In the genomic region with DNA sequence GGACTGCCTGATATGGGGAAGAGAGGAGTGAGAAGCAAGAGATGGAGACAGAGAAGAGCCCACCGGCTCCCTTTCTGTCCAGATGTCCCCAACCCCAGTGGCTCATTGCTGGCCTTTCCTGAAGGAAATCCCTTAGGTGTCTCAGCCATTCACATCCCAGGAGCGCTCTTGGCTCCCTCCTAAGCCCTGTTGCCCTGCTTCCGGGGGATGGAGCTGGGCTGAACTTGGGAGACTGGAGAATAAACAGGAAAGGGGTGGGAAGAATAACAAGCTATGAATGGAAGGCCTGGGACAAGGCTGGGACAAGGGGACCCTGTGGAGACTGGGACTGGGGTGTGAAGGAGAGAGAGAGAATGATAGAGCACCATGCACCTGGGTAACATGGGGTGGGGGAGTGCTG, we compare ENCODE assay signal across 8 mouse cellular contexts. TPM values are rescaled to one million over a fixed set of nuclear protein-coding genes. Genes with fewer than 3 reads are reported as not detected.
DNase-seq lines count a peak whose midpoint lies in the region; ATAC-seq and TF ChIP-seq lines count a peak whose summit lies in the region.

No protein-coding gene starts in this region.

- peaks cover 6% of the 10 kb centered on the region for H3K4me1 ChIP-seq in ES-Bruce4 (ENCODE audit: control insufficient read depth, insufficient read depth, low read length)
- 0 out of 2 replicates have a peak, but pooled peaks cover 4% of the 10 kb centered on the region for H3K4me1 ChIP-seq in embryonic facial prominence, embryonic 14.5 days (ENCODE audit: control insufficient read depth, insufficient read depth, low read length)
- no peaks in the 10 kb centered on the region for H3K4me1 ChIP-seq in hindbrain, embryonic 14.5 days (replicated peaks; ENCODE audit: control insufficient read depth, insufficient read depth, low read length)
- H3K4me1 ChIP-seq in liver, embryonic 11.5 days (replicated peaks; ENCODE audit: control insufficient read depth, insufficient read depth, low read length): peaks cover 6% of the 10 kb centered on the region

- H3K27ac ChIP-seq in ES-Bruce4 (ENCODE audit: insufficient read depth, low read length): peak overlapping the region; percentile 40; the same call in 1 of the 2 replicates
- peak overlapping the region; percentile 19; the same call in 1 of the 2 replicates for H3K27ac ChIP-seq in embryonic facial prominence, embryonic 14.5 days (replicated peaks; ENCODE audit: low read depth, low read length)
- 0 out of 2 replicates have a peak overlapping the region, but pooled peaks have one; percentile 35 for H3K27ac ChIP-seq in hindbrain, embryonic 14.5 days
- H3K27ac ChIP-seq in liver, embryonic 11.5 days (ENCODE audit: low read depth, low read length): peak overlapping the region; percentile 48; the same call in 1 of the 2 replicates

- DNase-seq in embryonic facial prominence, embryonic 14.5 days (ENCODE audit: low spot score): no peak
- no peak for DNase-seq in hindbrain, embryonic 14.5 days (ENCODE audit: low spot score)
- DNase-seq in liver, embryonic 11.5 days (ENCODE audit: low spot score): no peak
- no peak for DNase-seq in spleen, adult 12 weeks (ENCODE audit: low spot score)
- DNase-seq in layer of hippocampus, adult 11-12 months (ENCODE audit: low spot score): no peak
- DNase-seq in cerebellum, postnatal 4 days (ENCODE audit: low spot score in 2 of 2): no peak
- no peak for DNase-seq in frontal cortex, postnatal 14 days (ENCODE audit: low spot score in 2 of 2)

- TF ChIP-seq EP300 in ES-Bruce4 (IDR thresholded peaks at IDR 0.05; ENCODE audit: insufficient read depth, low read depth, low read length): no peak

- H3K36me3 ChIP-seq in ES-Bruce4 (ENCODE audit: control insufficient read depth, insufficient read depth, low read length, poor library complexity, severe bottlenecking): no peaks in the 10 kb centered on the region
- H3K36me3 ChIP-seq in embryonic facial prominence, embryonic 14.5 days (ENCODE audit: control insufficient read depth, insufficient read depth, low read length): no peaks in the 10 kb centered on the region
- H3K36me3 ChIP-seq in hindbrain, embryonic 14.5 days (replicated peaks; ENCODE audit: control insufficient read depth, insufficient read depth): no peaks in the 10 kb centered on the region
- H3K36me3 ChIP-seq in liver, embryonic 11.5 days (ENCODE audit: control insufficient read depth, insufficient read depth, low read length): no peaks in the 10 kb centered on the region

- 29% methylated on average over 3 of the region's 3 CpGs for WGBS in embryonic facial prominence, embryonic 14.5 days
- 64% methylated on average over 3 of the region's 3 CpGs for WGBS in hindbrain, embryonic 14.5 days
- 64% methylated on average over 3 of the region's 3 CpGs for WGBS in liver, embryonic 11.5 days

- peak overlapping the region; percentile 41 for H3K4me3 ChIP-seq in ES-Bruce4 (ENCODE audit: low read depth, low read length)
- no peak overlapping the region for H3K4me3 ChIP-seq in embryonic facial prominence, embryonic 14.5 days (ENCODE audit: low read depth, low read length)
- H3K4me3 ChIP-seq in hindbrain, embryonic 14.5 days (replicated peaks; ENCODE audit: low read length): no peak overlapping the region
- H3K4me3 ChIP-seq in liver, embryonic 11.5 days (ENCODE audit: low read depth, low read length): no peak overlapping the region

- H3K9ac ChIP-seq in ES-Bruce4 (ENCODE audit: low read depth, poor library complexity, severe bottlenecking): peak overlapping the region; percentile 15
- H3K9ac ChIP-seq in embryonic facial prominence, embryonic 14.5 days (ENCODE audit: low read depth, low read length): no peak overlapping the region
- no peak overlapping the region for H3K9ac ChIP-seq in hindbrain, embryonic 14.5 days
- no peak overlapping the region; the same call in 1 of the 2 replicates for H3K9ac ChIP-seq in liver, embryonic 11.5 days (ENCODE audit: low read depth, low read length)

- no peak for TF ChIP-seq CTCF in ES-Bruce4 (IDR thresholded peaks at IDR 0.05; ENCODE audit: low read depth, low read length)

- H3K4me2 ChIP-seq in embryonic facial prominence, embryonic 14.5 days (ENCODE audit: low read depth, low read length): peak overlapping the region; percentile 2; the same call in 1 of the 2 replicates
- no peak overlapping the region; the same call in 1 of the 2 replicates for H3K4me2 ChIP-seq in hindbrain, embryonic 14.5 days (replicated peaks)
- 0 out of 2 replicates have a peak overlapping the region, but pooled peaks have one; percentile 29 for H3K4me2 ChIP-seq in liver, embryonic 11.5 days

- H3K27me3 ChIP-seq in ES-Bruce4 (ENCODE audit: control insufficient read depth, insufficient read depth, low read length, poor library complexity, severe bottlenecking): no peaks in the 10 kb centered on the region
- H3K27me3 ChIP-seq in embryonic facial prominence, embryonic 14.5 days (replicated peaks; ENCODE audit: control insufficient read depth, insufficient read depth, low read length): no peaks in the 10 kb centered on the region
- no peaks in the 10 kb centered on the region for H3K27me3 ChIP-seq in hindbrain, embryonic 14.5 days (ENCODE audit: control insufficient read depth, insufficient read depth, low read length)
- peaks cover 8% of the 10 kb centered on the region; the same call in 1 of the 2 replicates for H3K27me3 ChIP-seq in liver, embryonic 11.5 days (replicated peaks; ENCODE audit: control insufficient read depth, insufficient read depth, low read length)

- TF ChIP-seq POLR2A in ES-Bruce4 (IDR thresholded peaks at IDR 0.05; ENCODE audit: insufficient read depth, low read length): no peak

- H3K9me3 ChIP-seq in ES-Bruce4 (replicated peaks; ENCODE audit: control insufficient read depth, insufficient read depth, low read length, poor library complexity, severe bottlenecking): no peaks in the 10 kb centered on the region
- H3K9me3 ChIP-seq in embryonic facial prominence, embryonic 14.5 days (ENCODE audit: control insufficient read depth, low read length): no peaks in the 10 kb centered on the region
- no peaks in the 10 kb centered on the region for H3K9me3 ChIP-seq in hindbrain, embryonic 14.5 days (ENCODE audit: control insufficient read depth, low read length)
- H3K9me3 ChIP-seq in liver, embryonic 11.5 days (ENCODE audit: control insufficient read depth, low read length): no peaks in the 10 kb centered on the region

- ATAC-seq in embryonic facial prominence, embryonic 14.5 days (ENCODE audit: low read depth): no peak
- no peak for ATAC-seq in hindbrain, embryonic 14.5 days (ENCODE audit: low FRiP score)
- ATAC-seq in liver, embryonic 11.5 days (replicated peaks; ENCODE audit: low FRiP score): no peak

RNA-seq across cellular contexts. Expression of a gene that starts 0.7 kb away (rescaled TPM):
- 4.6 and 7.0 TPM in 2 replicates for polyA plus RNA-seq in ES-Bruce4 (2011; ENCODE audit: insufficient read depth, insufficient read length, low read depth, missing spikeins)
- 4.7 and 5.3 TPM in 2 replicates for polyA plus RNA-seq in embryonic facial prominence, embryonic 14.5 days (2014; fragmentation: Nextera tagmentation; extraction: Ambion mirVana)
- 11.1 and 12.1 TPM in 2 replicates for polyA plus RNA-seq in hindbrain, embryonic 14.5 days (2014; fragmentation: Nextera tagmentation; extraction: Ambion mirVana)
- polyA plus RNA-seq in liver, embryonic 11.5 days (2014; fragmentation: Nextera tagmentation; extraction: Ambion mirVana): 2.2 and 4.1 TPM in 2 replicates

RNA-seq across cellular contexts. Expression of a gene that starts 24.8 kb away (rescaled TPM):
- polyA plus RNA-seq in ES-Bruce4 (2011; ENCODE audit: insufficient read depth, insufficient read length, low read depth, missing spikeins): 3.9 and 4.2 TPM in 2 replicates
- 7.5 and 8.7 TPM in 2 replicates for polyA plus RNA-seq in embryonic facial prominence, embryonic 14.5 days (2014; fragmentation: Nextera tagmentation; extraction: Ambion mirVana)
- 4.2 and 4.7 TPM in 2 replicates for polyA plus RNA-seq in hindbrain, embryonic 14.5 days (2014; fragmentation: Nextera tagmentation; extraction: Ambion mirVana)
- 18.5 and 19.8 TPM in 2 replicates for polyA plus RNA-seq in liver, embryonic 11.5 days (2014; fragmentation: Nextera tagmentation; extraction: Ambion mirVana)

RNA-seq across cellular contexts. Expression of a gene that starts 26.3 kb away (rescaled TPM):
- polyA plus RNA-seq in ES-Bruce4 (2011; ENCODE audit: insufficient read depth, insufficient read length, low read depth, missing spikeins): 66.1 and 73.0 TPM in 2 replicates
- 11.3 and 12.2 TPM in 2 replicates for polyA plus RNA-seq in embryonic facial prominence, embryonic 14.5 days (2014; fragmentation: Nextera tagmentation; extraction: Ambion mirVana)
- polyA plus RNA-seq in hindbrain, embryonic 14.5 days (2014; fragmentation: Nextera tagmentation; extraction: Ambion mirVana): 7.1 and 10.5 TPM in 2 replicates
- polyA plus RNA-seq in liver, embryonic 11.5 days (2014; fragmentation: Nextera tagmentation; extraction: Ambion mirVana): 10.4 and 11.4 TPM in 2 replicates

RNA-seq across cellular contexts. Expression of a gene that starts 32.9 kb away (rescaled TPM):
- 1.4 and 2.5 TPM in 2 replicates for polyA plus RNA-seq in ES-Bruce4 (2011; ENCODE audit: insufficient read depth, insufficient read length, low read depth, missing spikeins)
- polyA plus RNA-seq in embryonic facial prominence, embryonic 14.5 days (2014; fragmentation: Nextera tagmentation; extraction: Ambion mirVana): 2.0 and 2.3 TPM in 2 replicates
- 1.1 and 1.4 TPM in 2 replicates for polyA plus RNA-seq in hindbrain, embryonic 14.5 days (2014; fragmentation: Nextera tagmentation; extraction: Ambion mirVana)
- polyA plus RNA-seq in liver, embryonic 11.5 days (2014; fragmentation: Nextera tagmentation; extraction: Ambion mirVana): 1.3 and 1.7 TPM in 2 replicates

RNA-seq across cellular contexts. Expression of a gene that starts 38.7 kb away (rescaled TPM):
- polyA plus RNA-seq in ES-Bruce4 (2011; ENCODE audit: insufficient read depth, insufficient read length, low read depth, missing spikeins): 74.3 and 75.9 TPM in 2 replicates
- polyA plus RNA-seq in embryonic facial prominence, embryonic 14.5 days (2014; fragmentation: Nextera tagmentation; extraction: Ambion mirVana): 80.8 and 85.3 TPM in 2 replicates
- 196 and 211 TPM in 2 replicates for polyA plus RNA-seq in hindbrain, embryonic 14.5 days (2014; fragmentation: Nextera tagmentation; extraction: Ambion mirVana)
- polyA plus RNA-seq in liver, embryonic 11.5 days (2014; fragmentation: Nextera tagmentation; extraction: Ambion mirVana): 109 TPM in 2 replicates
